ENCODE assay signal across 8 mouse cellular contexts in genomic region chr3:152980431-152980830, GRCm38 (mm10). TPM values are rescaled to one million over a fixed set of nuclear protein-coding genes. Genes with fewer than 3 reads are reported as not detected.
DNase-seq lines count a peak whose midpoint lies in the region; ATAC-seq and TF ChIP-seq lines count a peak whose summit lies in the region.

No protein-coding gene starts in this region.

- peak; percentile 44 for ATAC-seq in frontal cortex, adult (ENCODE audit: low TSS enrichment)
- no peak for ATAC-seq in megakaryocyte progenitor cell, adult 5-6 weeks (replicated peaks; ENCODE audit: poor library complexity)

- H3K4me3 ChIP-seq in gastrocnemius, adult 2 months: peak overlapping the region; percentile 44; the same call in 1 of the 2 replicates

- H3K27ac ChIP-seq in gastrocnemius, adult 2 months: no peak overlapping the region

- intact Hi-C loops in gastrocnemius, adult 2 months (cut with DNase I): no loop called here

- DNase-seq in frontal cortex, postnatal 14 days (ENCODE audit: low spot score in 2 of 2): no peak
- DNase-seq in MN1 (ENCODE audit: low spot score): peak; percentile 76
- peak; percentile 47 for DNase-seq in gastrocnemius, adult 2 months
- peak; percentile 37 to 53 for DNase-seq in kidney, postnatal 4 days
- peak; percentile 8 for DNase-seq in right cerebral cortex, postnatal 14 days
- DNase-seq in spleen, postnatal 36 days (ENCODE audit: low spot score in 2 of 2): no peak

- TF ChIP-seq CTCF in gastrocnemius, adult 2 months (IDR thresholded peaks at IDR 0.05): no peak

RNA-seq across cellular contexts. Expression of gene St6galnac5, which starts 1.6 kb away (rescaled TPM):
- total RNA-seq in gastrocnemius, adult 2 months (2021): under 1 TPM; 0.17 to 0.33 TPM
- total RNA-seq in megakaryocyte progenitor cell, adult 5-6 weeks (2015): not detected in 2 replicates
- total RNA-seq in megakaryocyte progenitor cell, adult 5-6 weeks (2017): 0.08 TPM in 1 of 2 replicates, not detected in the other

Comparison
In these comparisons a context has a peak if more than half of its experiments do, and no peak if none do; other contexts are left out.
1. DNase-seq: peak in MN1 (single experiment), gastrocnemius, adult 2 months (single experiment), kidney, postnatal 4 days (2 of 2) and right cerebral cortex, postnatal 14 days (single experiment); none in frontal cortex, postnatal 14 days (0 of 2) and spleen, postnatal 36 days (0 of 2).